Mouse (Mus musculus) right cerebral cortex, postnatal 10 days (tissue): ENCODE measurements around the gene Taf1a.
"Not testable (repeated sequence)": the region's sequence is repeated elsewhere in the genome, so short reads cannot be mapped to it uniquely, and the experiment has no call there.

Source experiments
- DNase-seq, 2 experiments: peaks; one replicate each; pipeline ENCODE4 v3.0.0; 2021; ENCODE audit warnings: low spot score in 2 of 2

Gene Taf1a

DNA sequence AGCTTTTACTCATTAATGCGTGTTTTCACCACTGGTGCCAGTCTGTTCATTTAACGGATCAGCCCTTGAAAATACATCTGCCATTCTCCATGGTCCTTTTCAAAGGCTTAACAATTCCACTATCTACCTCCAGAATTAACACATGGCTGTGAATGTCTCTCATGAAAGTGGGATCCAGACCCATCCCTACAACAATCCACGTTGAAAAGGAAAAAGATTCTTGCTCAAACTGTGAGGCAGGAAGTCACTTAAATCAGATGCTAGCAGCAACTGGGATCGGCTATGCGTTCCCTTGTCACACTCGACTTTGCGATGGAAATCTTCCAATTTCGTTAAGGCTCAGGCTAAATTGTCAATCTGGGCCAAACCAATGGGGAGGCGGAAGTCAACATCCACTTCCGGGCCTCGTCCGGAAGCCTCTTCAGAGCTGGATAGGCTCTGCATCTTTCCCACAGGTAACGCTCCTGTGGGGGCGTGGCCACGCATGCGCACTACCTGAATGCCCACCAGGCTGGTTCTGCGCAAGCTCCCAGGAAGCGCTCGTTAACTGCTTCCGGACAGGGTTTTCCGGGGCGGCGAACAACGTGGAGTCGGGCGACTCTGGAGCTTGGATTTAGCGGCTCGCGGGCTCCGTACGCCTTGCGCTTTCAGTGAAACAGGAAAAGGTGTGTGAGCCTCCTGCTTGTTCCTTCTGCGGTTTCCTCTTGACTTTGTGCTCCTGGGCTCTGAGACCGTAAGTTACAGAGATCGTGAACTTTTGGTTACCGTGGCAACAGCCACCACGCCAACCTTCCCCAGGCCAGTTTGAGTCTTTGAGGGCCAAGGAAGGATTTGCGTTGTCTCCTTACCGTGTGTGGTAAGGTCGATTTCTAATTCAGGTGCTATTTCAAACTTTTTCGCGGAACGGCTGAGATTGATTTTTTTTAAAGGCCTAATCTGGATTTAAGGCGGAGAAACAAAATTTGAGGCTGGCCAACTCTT is at the start of gene Taf1a:
TSS of gene Taf1a (plus strand) at position 556 of the 981 bp plus-strand sequence.
- peak; percentile 96 to 97 for DNase-seq

DNA sequence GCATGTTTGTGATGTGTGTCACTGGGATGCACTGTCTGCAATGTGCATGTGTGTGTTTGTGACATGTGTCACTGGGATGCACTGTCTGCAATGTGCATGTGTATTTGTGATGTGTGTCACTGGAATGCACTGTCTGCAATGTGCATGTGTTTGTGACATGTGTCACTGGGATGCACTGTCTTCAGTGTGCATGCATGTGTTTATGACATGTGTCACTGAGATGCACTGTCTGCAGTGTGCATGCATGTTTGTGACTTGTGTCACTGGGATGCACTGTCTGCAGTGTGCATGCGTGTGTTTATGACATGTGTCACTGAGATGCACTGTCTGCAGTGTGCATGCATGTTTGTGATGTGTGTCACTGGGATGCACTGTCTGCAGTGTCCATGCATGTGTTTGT is 45.9 kb upstream of the Taf1a start:
- not testable (repeated sequence) for DNase-seq

DNA sequence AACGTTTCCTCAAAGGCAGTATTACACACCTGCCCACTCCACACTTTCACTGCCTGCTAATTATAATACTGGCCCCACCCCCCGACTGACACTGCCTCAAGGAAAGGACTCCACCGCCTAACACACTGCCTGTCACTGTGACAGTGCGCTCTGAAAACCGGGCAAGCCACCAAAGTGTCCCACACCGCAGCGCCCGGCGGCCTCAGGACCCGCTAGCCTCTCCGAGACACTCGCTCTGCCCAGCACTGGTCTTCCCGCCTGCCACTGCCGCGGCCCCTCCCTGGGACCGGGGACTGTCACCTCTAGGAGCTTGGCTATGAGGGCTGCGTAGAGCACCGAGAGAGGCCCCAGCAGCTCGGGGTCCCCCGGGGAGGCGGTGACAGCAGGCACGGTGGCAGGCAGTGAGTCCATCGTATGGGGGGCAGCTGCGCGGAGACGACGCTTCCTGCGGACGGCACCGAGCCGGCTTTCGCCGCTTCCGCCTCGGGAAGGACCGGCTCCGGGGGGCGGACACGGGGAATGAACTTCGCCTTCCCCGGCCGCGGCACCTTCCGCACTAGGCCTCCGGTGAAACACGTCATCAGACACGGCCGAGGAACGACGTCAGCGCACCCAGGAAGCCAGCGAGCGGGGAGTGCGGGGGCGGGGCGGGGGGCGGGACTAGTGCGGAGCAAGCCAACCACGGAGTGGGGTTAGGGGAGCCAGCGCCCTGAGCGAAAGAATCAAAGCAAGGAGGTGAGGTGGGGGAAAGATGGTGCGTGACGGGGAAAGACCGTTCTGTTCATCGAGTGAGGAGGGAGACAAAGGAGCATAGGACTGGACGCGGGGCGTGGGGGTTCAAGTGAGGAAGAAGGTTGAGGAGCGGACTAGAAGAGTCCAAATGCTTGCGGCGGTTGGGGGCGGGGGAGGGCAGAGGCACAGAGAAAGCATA is 43.6 kb upstream of the Taf1a start:
- peak; percentile 93 to 94 for DNase-seq

DNA sequence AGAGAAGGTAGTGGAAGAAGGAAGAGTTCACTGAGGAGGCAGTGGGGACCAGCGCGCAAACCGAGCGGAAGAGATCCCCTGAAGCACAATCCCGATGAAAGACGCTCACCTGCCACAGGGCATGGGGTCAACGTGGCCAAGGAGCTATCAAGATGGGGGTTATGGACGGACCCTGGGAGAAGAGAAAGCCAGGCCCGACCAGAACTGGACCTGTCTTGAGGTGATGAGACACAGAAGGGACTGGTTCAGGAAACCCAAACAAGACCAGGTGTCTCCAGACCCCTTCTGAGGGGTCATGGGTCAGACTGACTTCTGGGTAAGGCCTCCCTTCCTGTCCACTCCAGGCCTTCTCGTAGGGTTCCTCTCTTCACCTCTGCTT is 43.0 kb upstream of the Taf1a start:
- DNase-seq, result no peak

DNA sequence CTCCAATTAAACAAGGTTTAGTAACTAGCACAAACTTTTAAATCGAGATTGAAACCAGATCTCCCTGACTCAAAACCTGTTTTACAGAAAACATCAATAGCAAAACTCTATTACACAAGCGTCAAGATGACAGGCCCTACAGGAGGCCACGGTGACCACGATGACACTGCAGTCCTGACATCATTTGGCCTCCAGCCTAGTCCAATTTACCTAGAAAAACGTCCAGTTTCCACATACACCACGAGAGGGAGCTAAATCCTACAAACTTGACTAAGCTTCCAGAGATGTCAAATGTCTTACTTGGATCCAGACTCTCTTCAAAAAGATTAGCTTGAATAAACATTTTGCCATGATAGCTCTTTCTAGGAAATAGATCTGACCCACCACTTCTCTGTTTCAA is 38.9 kb upstream of the Taf1a start:
- peak; percentile 47 to 60 for DNase-seq

DNA sequence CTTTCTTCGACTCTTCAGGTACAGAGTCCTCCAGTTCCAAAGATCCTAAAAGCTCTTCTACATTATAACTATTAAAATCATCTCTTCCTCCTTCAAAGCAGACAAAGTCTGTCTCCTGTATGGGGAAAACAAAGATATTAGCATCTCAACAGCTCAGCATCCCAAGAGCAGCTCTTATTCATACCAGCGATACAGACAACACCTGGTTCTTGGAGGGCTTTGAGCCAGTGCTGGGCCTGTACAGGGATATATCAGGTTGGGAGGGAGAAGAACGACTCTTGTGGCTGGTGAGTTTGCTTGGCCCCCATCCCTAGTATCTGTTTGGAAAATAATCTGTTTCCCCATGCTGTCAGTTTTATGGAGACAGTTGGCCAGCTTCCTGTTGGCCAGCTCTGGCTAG is 29.9 kb upstream of the Taf1a start:
- no peak for DNase-seq

DNA sequence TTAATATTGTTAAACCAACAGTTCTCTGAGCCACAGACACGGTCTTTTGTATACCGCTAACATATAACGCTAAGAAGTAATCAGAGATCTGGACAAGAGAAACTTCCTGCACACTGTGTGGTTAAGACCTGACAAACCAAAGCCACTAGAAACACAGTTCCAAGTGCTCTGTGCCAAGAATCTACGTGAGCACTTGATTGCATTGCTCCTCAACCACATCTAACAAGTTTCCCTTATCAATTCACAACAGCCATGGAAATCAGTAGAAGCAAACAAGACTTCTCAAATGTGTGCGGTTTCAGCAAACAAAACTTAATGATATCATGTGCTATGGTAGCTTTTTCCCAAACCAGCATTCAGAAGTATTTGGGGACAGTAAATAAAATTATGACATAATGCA is 26.5 kb upstream of the Taf1a start:
- no peak for DNase-seq

DNA sequence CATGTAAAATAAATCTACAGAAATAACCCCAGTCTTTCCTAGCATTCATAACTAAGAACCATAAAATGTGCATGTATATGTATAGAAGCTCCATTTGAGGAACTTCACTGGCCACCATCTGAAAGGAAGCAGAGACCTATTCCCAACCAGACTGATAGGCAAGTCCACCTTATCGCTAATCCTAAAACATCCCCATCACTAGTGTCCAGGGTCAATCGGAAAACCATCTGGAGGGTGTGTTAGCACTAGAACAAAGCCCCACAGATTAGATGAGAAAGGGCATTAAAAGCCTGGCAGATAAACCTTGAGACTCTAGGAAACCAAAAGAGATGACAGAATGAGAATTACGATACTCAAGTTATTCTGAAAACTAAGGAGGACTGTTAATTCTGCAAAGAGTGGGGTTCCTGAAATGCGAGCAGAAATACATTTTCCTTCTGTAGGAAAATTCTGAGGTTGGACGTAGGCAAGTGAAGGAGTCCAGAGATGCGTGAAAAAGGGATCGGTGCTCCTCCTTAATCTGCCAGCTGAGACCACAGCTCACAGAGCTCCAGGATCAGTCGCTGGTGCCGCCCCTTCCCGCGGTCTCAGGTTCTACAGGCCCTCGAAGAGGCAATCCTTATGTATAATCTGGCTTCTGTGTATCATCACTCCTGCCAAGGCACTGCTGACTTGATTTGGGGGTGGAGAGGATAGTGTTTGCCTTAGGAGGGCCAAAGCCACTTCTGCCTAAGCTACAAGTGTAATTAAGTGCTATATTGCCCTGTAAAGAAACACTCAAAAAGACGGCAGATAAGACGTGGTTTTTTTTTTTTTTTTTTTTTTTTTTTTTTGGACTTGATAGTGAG is 25.8 kb upstream of the Taf1a start:
- DNase-seq, result no peak

DNA sequence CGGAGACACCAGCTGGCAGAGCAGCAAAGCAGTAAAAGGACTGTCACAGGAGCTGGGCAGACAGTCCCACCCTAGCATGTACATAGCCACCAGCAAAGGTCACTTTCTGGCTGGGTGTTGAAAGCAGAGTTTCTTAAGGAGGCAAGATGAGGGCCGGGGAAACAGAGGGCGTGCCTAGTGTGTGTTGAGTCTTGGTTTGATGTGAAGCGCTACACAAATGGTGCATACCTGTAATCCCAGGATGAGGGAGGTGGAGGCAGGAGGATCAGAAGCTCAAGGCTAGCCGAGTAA is 25.3 kb upstream of the Taf1a start:
- no peak for DNase-seq

DNA sequence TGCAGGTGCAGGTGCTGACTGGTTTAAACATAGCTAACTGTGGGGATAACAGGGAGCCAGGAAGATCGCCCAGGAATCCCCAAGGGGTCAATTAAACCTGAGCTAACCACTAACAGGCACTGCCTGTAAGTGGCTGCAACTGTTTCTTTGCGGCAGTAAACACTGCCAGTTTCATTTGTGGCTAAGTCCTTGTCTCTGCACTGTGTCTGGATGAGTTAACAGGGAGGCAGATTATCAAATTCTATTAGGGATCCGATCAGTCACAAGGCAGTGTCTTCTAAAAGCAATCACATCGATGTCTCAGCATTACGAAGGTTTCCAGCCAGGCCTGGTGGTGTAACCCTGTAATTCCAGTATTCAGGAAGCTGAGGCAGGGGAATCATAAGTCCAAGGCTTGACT is 22.4 kb upstream of the Taf1a start:
- DNase-seq, result no peak

DNA sequence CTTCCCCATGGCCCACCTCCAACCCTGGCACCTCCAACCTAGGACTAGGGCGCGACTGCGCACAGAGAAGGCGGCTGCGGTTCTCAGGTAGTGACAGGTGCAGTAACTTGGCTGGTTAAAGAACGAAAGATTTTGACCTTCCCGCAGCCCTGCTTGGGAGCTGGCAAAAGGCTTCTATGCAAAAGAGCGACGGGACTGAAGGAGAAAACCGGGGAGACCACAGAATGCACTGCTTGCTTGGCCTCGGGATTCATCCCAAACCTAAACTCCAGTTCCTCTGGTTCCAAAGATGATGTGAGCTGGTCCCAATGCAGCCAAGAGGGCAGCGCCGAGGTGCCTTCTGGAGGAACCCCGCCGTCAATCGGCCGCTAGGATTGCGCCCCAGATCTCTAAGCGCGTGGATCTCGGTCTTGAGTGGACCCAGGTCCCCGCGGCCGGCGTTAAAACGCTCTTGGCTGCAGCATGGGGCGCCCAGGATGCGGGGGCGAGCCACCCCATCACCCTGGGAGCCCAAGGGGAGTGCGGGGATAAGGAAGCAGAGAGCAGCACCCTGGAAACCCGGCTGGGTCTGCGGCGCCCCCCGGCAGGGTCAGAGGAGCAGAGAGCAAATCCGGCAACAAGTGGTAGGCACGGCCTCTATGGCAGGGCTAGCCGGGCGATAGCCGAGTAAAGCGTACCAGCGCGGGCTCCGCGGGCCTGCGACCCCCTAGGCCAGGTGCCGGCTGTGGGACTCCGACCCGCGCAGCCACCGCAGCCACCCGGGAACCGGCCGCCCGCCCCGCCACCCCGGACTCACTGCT is 20.0 kb upstream of the Taf1a start:
- no peak for DNase-seq

DNA sequence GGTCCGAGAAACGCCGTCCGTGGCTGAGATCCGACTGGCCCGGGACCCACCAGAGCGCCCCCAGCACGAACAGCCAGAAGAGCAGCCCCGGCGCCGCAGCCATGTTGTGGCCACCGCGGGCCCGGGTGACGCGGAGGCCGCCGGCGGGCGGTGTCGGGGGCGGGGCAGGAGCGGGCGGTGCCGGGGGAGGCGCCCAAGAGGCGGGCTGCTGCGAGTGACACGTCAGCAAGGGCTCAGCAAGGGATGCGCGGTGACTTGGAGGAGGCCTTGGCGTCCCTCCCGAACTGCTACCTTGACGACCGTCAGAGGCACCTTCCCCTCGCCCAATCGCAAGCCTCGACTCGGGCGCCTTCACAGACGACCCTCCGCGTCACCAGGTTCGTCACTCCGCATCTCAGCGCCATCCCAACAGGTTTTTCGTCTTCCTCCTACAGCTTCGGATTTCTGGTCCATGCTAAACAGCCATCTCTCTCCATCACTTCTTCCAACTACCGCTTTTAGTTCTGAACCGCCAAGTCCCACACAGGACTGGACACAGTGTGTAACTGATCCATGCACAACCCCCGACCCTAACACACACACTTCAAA is 19.3 kb upstream of the Taf1a start, which contains the start of gene Mia3:
TSS of gene Mia3 (minus strand) at position 127 of the 588 bp plus-strand sequence.
- peak; percentile 99 for DNase-seq

DNA sequence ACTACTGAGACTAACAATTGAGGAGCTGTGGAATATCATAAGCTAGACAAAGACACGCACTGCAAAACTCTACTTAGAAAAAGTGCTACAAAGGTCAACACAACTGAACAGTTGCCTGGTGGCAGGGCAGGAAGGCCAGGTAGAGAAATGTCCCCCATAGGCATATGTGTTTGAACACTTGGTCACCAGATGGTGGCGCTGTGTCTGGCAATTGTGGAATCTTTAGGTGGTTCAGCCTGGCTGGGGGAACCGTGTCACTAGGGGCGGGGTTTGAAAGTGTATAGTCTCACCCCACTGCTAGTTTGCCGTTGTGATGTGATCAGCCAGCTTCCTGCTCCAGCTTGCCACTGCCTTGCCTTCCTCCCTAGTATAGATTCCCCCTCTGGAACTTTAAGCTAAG is 14.1 kb upstream of the Taf1a start:
- no peak for DNase-seq

DNA sequence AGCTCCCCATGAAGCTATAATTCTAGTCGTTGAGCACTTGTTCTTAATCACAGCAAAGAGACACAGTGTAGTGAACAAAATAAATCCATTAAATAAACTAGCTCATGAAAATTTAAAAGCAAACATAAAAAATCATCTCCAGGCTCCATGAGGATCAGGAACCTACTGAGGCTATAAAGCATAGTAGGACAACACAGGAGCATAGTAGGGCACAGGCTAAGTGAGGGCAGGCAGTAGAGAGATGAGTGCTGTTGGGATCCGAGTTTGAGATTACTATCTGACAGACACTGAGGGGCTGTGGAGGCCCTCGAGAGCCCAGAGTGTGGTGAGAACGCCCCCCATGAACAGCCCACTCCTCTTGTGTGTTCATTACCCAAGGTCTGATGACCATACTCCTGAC is 11.7 kb upstream of the Taf1a start:
- DNase-seq, result no peak

DNA sequence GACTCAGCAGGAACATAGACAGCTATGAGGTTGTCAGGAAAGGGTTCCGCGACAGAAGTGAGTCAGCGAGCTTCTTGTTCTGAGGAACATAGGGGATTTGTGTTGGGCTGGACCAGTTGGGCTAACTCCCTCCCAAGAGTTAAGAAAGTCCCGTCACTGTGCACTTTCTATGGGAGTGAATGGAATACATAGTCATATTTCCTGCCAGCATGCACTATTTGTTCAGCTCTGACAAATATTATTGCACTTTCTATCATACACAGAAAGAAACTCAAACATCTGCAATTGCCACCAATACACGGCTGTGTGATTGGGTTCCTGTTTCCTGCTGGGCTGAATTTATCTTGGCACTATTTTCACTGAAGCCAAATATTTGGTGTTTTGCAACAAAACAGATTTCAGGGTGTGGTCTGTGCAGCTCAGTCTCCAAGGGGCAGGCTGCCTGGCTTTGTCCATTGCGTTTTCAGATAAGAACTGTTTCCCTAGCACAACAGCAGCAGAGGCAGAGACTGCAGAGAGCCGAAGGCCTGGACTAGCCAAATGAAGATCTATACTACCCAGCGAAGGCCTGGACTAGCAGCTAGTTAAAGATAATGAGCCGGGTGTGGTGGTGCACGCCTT is 10.3 kb upstream of the Taf1a start:
- DNase-seq, result no peak

DNA sequence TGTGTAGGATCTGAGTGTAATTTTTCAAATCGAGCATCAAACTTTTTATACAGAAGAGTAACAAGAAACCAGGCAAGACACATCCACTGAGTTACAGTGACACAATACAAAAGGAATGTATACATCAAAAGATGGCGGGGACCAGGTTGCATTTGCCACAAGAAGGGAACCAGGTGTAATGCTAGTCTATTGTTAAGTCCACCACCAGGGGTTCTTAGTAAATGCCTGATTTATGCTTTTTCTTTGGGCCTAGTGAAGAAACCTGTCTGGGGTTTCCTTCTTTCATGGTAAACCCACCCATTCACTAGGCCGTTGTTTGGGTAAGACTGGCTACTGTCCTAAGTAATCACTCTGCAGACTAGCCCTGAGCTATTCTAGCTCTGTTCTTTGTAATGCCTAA is 9.4 kb upstream of the Taf1a start:
- not testable (repeated sequence) for DNase-seq

DNA sequence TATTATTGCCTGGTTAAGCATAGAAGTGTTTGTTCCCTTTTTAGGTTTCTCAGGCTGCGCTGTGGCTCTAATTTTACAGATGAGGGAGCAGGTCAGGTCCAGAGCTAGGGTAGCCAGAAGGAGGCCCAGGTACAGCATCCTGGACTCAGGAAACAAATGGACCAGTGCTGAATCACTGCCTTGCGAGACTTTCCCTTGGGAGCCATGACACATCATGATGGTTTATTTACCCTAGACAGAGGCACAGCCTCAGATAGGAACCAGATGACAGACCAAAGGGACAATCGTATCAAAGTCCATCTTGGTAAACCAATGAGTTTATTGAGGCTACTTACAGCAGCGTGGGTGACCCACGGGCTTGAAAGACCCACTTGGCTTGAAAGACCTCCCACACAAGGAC is 7.0 kb upstream of the Taf1a start:
- DNase-seq, result no peak

DNA sequence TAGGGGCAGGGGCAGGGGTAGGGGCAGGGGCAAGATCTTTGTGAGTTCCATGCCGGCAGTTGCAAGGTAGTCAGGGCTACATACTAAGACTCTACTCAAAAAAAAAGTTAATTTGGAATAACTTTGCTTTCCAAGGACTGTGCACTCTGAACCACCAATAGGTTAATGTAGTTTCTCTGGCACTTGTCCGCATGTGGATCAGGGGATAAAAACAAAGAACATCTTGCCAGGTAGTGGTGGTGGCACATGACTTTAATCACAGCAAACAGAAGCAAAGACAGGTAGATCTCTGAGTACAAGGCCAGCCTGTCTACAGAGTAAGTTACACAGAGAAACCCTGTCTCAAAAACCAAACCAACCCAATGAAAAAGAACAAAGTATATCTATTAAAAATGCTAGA is 6.2 kb upstream of the Taf1a start:
- DNase-seq, result no peak

DNA sequence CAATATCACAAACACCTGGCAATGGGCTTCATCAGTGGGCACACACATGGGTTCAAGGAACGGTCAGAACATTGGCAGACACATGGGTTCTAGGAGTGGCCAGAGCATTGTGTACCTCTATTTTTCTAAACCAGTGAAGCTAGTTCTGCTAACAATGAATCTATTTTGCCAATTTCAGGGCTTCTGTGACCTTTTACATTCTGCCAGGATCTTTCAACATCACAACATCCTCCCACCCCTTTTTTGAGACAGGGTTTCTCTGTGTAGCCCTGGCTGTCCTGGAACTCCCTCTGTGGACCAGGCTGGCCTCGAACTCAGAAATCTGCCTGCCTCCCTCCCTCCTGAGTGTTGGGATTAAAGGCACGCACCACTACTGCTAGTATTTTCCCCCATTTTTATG is 1.4 kb upstream of the Taf1a start:
- DNase-seq, result not testable (repeated sequence)

DNA sequence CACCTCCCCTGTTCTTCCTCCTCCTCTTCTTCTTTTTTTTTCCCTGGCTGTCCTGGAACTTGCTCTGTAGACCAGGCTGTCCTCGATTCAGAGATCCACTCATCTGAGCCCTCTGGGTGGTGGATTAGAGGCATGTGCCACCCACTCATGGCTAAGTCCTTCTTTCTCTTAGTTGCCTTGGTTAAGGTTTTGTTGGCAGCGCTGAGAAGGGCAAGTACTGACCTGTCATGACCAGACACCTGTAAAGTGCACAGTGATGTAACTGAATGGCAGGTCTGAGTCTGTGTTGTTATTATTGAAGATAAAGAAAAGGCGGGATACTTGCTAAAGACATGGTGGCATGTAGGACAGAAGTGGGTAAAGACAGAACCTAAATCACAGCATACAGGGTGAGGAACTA is 14.6 kb downstream of the Taf1a start:
- no peak for DNase-seq
